Mouse (Mus musculus): ENCODE results near the gene Crp.

DNA sequence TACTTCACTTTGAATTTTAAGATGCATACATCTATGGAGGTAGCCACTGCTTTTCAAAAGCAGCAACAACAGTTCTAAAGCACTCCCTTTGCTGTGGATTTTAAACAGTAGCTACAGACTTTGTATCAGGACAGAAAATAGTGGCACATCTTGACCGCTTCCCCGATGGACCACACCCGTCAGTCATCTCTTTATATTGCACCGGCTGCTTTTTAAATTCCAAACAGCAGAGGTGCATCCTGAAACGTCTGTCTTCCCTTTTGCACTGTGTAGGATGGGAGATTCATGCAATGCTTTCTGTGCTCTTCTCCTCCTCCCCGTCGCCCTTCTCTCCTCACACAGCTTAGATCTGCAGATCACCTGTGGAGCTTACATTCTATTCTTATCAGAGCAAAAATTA, 57.3 kb downstream of the Crp start:
- TF ChIP-seq CTCF (IDR thresholded peaks at IDR 0.05; ENCODE audit: low read depth) (no peak), EP300 (IDR thresholded peaks at IDR 0.05; ENCODE audit: low read depth) (no peak)

All from heart, postnatal 0 days (tissue).